Mouse (Mus musculus) lung, postnatal 10 days (tissue): ENCODE measurements around the gene Arhgef7.
"Not testable (repeated sequence)": the region's sequence is repeated elsewhere in the genome, so short reads cannot be mapped to it uniquely, and the experiment has no call there.

Experiments
- DNase-seq: peaks from one replicate; pipeline ENCODE4 v3.0.0; 2021

Gene Arhgef7

GRCm38 (mm10) chr8:11842757-11843156 is 115.2 kb downstream of the Arhgef7 start:
- no peak for DNase-seq

- peak; percentile 60 for DNase-seq
These were observed 116.3 kb downstream of the Arhgef7 start for GRCm38 (mm10) chr8:11843677-11844315.

- peak; percentile 45 for DNase-seq
These were observed 116.8 kb downstream of the Arhgef7 start for GRCm38 (mm10) chr8:11844316-11844685.

GRCm38 (mm10) chr8:11846807-11847206 is 119.3 kb downstream of the Arhgef7 start:
- DNase-seq, result no peak

- DNase-seq, result no peak
These were observed 140.3 kb downstream of the Arhgef7 start for GRCm38 (mm10) chr8:11867832-11868231.

- DNase-seq, result not testable (repeated sequence)
These were observed 146.7 kb downstream of the Arhgef7 start for GRCm38 (mm10) chr8:11874227-11874626.

GRCm38 (mm10) chr8:11884646-11885045 is 157.1 kb downstream of the Arhgef7 start:
- DNase-seq, result no peak
